Mouse (Mus musculus) CH12.LX (cell line): Measurements from ENCODE around the gene Ofcc1. TPM values are rescaled to one million over a fixed set of nuclear protein-coding genes. Genes with fewer than 3 reads are reported as not detected.

Source experiments
- DNase-seq: peaks from one replicate; pipeline ENCODE4 v3.0.0-alpha.2; 2013; ENCODE audit errors: extremely low read depth
- H3K27ac ChIP-seq: 2 replicates; pipeline ENCODE4 v1.5.1; 2012; ENCODE audit warnings: low read depth, mild to moderate bottlenecking, control low read depth, moderate library complexity; ENCODE audit not compliant: insufficient read depth
- H3K27me3 ChIP-seq: replicated peaks from 2 replicates; pipeline ENCODE3; 2012; ENCODE audit warnings: inconsistent platforms
- H3K36me3 ChIP-seq, 2 experiments: replicated peaks in 1 of 2; 2 replicates each; pipeline versions ENCODE3 to v1.6.1; 2012; ENCODE audit warnings: inconsistent platforms in 1 of 2, low read length in 1 of 2, mild to moderate bottlenecking in 1 of 2, mixed read lengths in 1 of 2, moderate library complexity in 1 of 2; ENCODE audit not compliant: control insufficient read depth in 1 of 2, insufficient read depth in 1 of 2
- H3K4me1 ChIP-seq, 2 experiments: 2 replicates each; pipeline ENCODE4 v1.6.1; 2012; ENCODE audit warnings: inconsistent platforms in 1 of 2, moderate library complexity in 1 of 2; ENCODE audit not compliant: insufficient read depth in 2 of 2, control insufficient read depth in 1 of 2
- H3K4me2 ChIP-seq: 2 replicates; pipeline ENCODE4 v1.6.1; 2012; ENCODE audit warnings: low read depth, mild to moderate bottlenecking, control low read depth; ENCODE audit not compliant: poor library complexity, insufficient read depth, severe bottlenecking
- H3K4me3 ChIP-seq, 3 experiments: fragments of 150-350 bp in 1 of 3; sonication (generic) in 1 of 3; replicated peaks in 1 of 3; 2 replicates each; pipeline versions ENCODE3 to v1.5.1; 2011 to 2012; ENCODE audit warnings: low read depth in 2 of 3, low read length in 2 of 3, mild to moderate bottlenecking in 2 of 3, moderate library complexity in 2 of 3, control low read depth in 1 of 3, improper control_type of control experiment in 1 of 3, inconsistent platforms in 1 of 3, mixed read lengths in 1 of 3; ENCODE audit not compliant: poor library complexity in 1 of 3
- H3K79me2 ChIP-seq: replicated peaks from 2 replicates; pipeline ENCODE4 v1.6.1; 2012; ENCODE audit warnings: mild to moderate bottlenecking, moderate library complexity; ENCODE audit not compliant: control insufficient read depth, poor library complexity, insufficient read depth, severe bottlenecking; ENCODE audit errors: extremely low read depth
- H3K9ac ChIP-seq: 2 replicates; pipeline ENCODE4 v1.6.1; 2012; ENCODE audit warnings: low read depth, mild to moderate bottlenecking, control low read depth, moderate library complexity; ENCODE audit not compliant: insufficient read depth
- H3K9me3 ChIP-seq: replicated peaks from 2 replicates; pipeline ENCODE3; 2012; ENCODE audit warnings: low read length, inconsistent platforms, mixed read lengths
- BHLHE40 ChIP-seq: IDR thresholded peaks from 2 replicates; pipeline ENCODE4 v1.6.1; 2011; ENCODE audit warnings: mild to moderate bottlenecking, low read depth, low read length, improper control_type of control experiment
- CHD2 ChIP-seq: IDR thresholded peaks from 2 replicates; pipeline ENCODE4 v1.6.1; 2011; ENCODE audit warnings: low read length, improper control_type of control experiment
- E2F4 ChIP-seq: IDR thresholded peaks from 2 replicates; pipeline ENCODE4 v1.6.1; 2011; ENCODE audit warnings: low read depth, low read length, improper control_type of control experiment; ENCODE audit not compliant: insufficient replicate concordance
- EP300 ChIP-seq: IDR thresholded peaks from 2 replicates; pipeline ENCODE4 v1.6.1; 2011; ENCODE audit warnings: low read length, improper control_type of control experiment
- JUN ChIP-seq: IDR thresholded peaks from 2 replicates; pipeline ENCODE4 v1.6.1; 2011; ENCODE audit warnings: low read depth, mild to moderate bottlenecking, low read length, improper control_type of control experiment, moderate library complexity; ENCODE audit not compliant: insufficient read depth
- MYC ChIP-seq: IDR thresholded peaks from 2 replicates; pipeline ENCODE4 v1.6.1; 2011; ENCODE audit warnings: low read depth, mild to moderate bottlenecking, improper control_type of control experiment, low read length
- NELFE ChIP-seq: IDR thresholded peaks from 2 replicates; pipeline ENCODE4 v1.6.1; 2011; ENCODE audit warnings: low read depth, low read length, improper control_type of control experiment
- NRF1 ChIP-seq: IDR thresholded peaks from 2 replicates; pipeline ENCODE4 v1.6.1; 2014; ENCODE audit warnings: low read depth, mild to moderate bottlenecking, inconsistent platforms, low read length, improper control_type of control experiment, moderate library complexity
- POLR2A ChIP-seq: IDR thresholded peaks from 2 replicates; pipeline ENCODE4 v1.6.1; 2011; ENCODE audit warnings: low read depth, mild to moderate bottlenecking, improper control_type of control experiment, low read length
- POLR2AphosphoS2 ChIP-seq: IDR thresholded peaks from 2 replicates; pipeline ENCODE4 v1.6.1; 2011; ENCODE audit warnings: low read depth, low read length, improper control_type of control experiment
- RAD21 ChIP-seq: IDR thresholded peaks from 2 replicates; pipeline ENCODE4 v1.6.1; 2011; ENCODE audit warnings: low read depth, mild to moderate bottlenecking, low read length, improper control_type of control experiment, moderate library complexity
- SIN3A ChIP-seq: IDR thresholded peaks from 2 replicates; pipeline ENCODE4 v1.6.1; 2012; ENCODE audit warnings: low read length, improper control_type of control experiment, inconsistent platforms
- TBP ChIP-seq: conservative IDR thresholded peaks from 2 replicates; pipeline ENCODE4 v1.6.1; 2011; ENCODE audit warnings: low read depth, low read length, improper control_type of control experiment
- UBTF ChIP-seq: IDR thresholded peaks from 2 replicates; pipeline ENCODE4 v1.6.1; 2012; ENCODE audit warnings: low read depth, mild to moderate bottlenecking, inconsistent platforms, low read length, improper control_type of control experiment, moderate library complexity
- ZC3H11A ChIP-seq: IDR thresholded peaks from 2 replicates; pipeline ENCODE4 v1.6.1; 2012; ENCODE audit warnings: low read depth, mild to moderate bottlenecking, inconsistent platforms, low read length, improper control_type of control experiment
- ZKSCAN1 ChIP-seq: IDR thresholded peaks from 2 replicates; pipeline ENCODE4 v1.6.1; 2012; ENCODE audit warnings: low read depth, inconsistent platforms, low read length, improper control_type of control experiment, borderline replicate concordance
- dilution Hi-C: fragments of 300-500 bp; cut with MboI; formaldehyde crosslinking; loops from 2 replicates; pipeline ENCODE4 v1.14.3; 2020; ENCODE audit warnings: low sequenced_read_pairs; ENCODE audit not compliant: extremely low pct_unique_long_range_greater_than_20kb, extremely low pct_ligation_motif_present
- in situ Hi-C: fragments of 300-500 bp; cut with MboI; formaldehyde crosslinking; loops from 3 replicates; pipeline ENCODE4 v1.14.3; 2019; ENCODE audit warnings: low sequenced_read_pairs, low pct_ligation_motif_present, low pct_unique_long_range_greater_than_20kb, mixed read lengths
- polyA plus RNA-seq: library from polyadenylated mRNA; unstranded; fragments of >175 nt; gene quantifications from 2 replicates; pipeline ENCODE4 v1.2.1, GENCODE M21; 2012; ENCODE audit warnings: low read depth; ENCODE audit not compliant: insufficient read length
- total RNA-seq, 2 experiments: library from RNA; depleted of rRNA; stranded (reverse); fragments of 300-350 nt in 1 of 2; fragments of >200 nt in 1 of 2; gene quantifications; 2 replicates each; pipeline ENCODE4 v1.2.3; 2012 to 2014

Ofcc1 gene
- total and polyA plus RNA-seq, 3 experiments, result not detected

DNA sequence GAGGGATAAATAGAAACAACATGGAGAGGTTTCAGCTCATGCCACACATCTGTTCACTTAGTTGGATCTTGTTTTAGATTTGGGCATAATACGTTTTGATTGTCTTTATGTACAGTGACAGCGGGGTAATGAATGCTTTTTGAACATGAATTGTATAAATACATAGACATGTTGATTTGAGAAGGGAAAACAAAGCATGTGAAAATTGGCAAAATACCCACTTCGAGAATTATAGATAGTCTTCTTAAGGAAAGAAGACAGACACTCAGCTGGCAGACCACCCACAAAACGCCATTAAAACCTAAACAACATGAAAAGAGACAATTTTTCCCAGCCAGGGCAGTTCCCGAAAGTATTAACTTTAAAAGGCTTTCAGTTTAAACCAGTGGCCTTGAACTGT is 37.9 kb downstream of the Ofcc1 start:
- DNase-seq, result no peak
- Histone ChIP-seq H3K27ac (no peak overlapping the region), H3K4me2 (no peak overlapping the region), H3K27me3 (no peaks in the 10 kb centered on the region), H3K9me3 (no peaks in the 10 kb centered on the region), H3K36me3 (no peaks in the 10 kb centered on the region), H3K4me3 (no peak overlapping the region), H3K9ac (no peak overlapping the region), H3K79me2 (no peaks in the 10 kb centered on the region), H3K4me1 (peaks cover 0 to 14% of the 10 kb centered on the region in 2 experiments; a peak in 2 of 4 replicates)
- in situ Hi-C loops, result no loop called here
- TF ChIP-seq ZKSCAN1 (no peak), BHLHE40 (no peak), JUN (no peak), E2F4 (no peak), NRF1 (no peak), SIN3A (no peak)
- dilution Hi-C loops, result no loop called here

DNA sequence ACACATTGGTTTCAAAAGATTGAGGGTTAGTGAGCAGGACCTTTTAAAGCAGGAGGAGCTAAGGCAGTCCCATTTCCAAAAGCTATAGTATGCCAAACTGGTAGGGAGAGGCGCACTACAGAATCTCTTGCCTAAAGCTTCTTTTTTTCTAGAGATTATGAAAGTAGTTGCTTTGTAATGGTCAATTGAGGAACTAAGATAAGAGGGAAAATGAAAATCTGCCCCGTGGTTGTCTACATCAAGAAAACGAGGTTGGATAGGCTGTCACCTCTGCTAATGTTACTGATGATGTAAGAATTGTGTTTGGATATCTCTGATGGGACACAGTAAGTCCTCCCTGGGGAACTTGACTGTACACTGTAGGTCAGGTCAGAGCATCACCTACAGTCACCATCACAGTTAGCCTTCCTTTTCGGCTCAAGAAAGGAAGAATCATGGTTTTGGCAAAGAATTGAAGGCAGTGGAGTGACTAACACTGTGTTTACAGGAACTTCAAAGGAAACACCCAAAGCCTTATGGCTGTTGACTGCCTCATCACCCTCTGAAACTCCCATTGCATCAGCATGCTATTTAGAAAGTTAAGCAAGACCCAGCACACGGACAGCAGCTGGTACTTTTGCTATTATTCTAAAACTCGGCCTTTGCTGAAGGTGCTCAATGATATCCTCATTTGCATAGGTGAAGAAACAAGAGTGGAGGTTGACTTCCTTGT is 40.3 kb downstream of the Ofcc1 start:
- H3K4me3 ChIP-seq, result no peak overlapping the region
- in situ Hi-C loops, result no loop called here
- dilution Hi-C loops, result no loop called here

DNA sequence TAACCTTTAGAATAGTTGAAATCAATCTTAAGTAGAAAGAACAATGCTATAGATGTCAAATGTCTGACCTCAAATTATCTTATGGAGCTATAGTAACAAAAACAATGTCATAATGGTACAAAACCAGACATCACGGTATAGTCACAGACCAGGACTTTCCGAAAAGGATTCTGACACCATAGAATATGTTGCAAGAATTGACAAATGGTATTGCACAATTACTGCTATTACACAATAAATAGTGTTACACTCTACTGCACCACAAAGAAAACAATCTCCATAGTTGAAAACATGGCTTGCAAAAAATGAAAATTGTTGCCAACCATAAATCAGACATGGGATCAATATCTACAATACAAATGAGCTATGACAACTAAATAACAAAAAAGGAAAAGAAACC is 43.5 kb downstream of the Ofcc1 start:
- no peak for TF ChIP-seq EP300
- H3K4me1 ChIP-seq, result peaks cover 0 to 14% of the 10 kb centered on the region in 2 experiments; a peak in 2 of 4 replicates
- dilution Hi-C loops, result no loop called here
- no peak overlapping the region for H3K4me3 ChIP-seq
- DNase-seq, result no peak
- H3K27ac ChIP-seq, result no peak overlapping the region
- H3K79me2 ChIP-seq, result no peaks in the 10 kb centered on the region
- H3K4me2 ChIP-seq, result no peak overlapping the region
- H3K9me3 ChIP-seq, result no peaks in the 10 kb centered on the region
- H3K27me3 ChIP-seq, result no peaks in the 10 kb centered on the region
- in situ Hi-C loops, result no loop called here
- H3K36me3 ChIP-seq, result no peaks in the 10 kb centered on the region
- no peak overlapping the region for H3K9ac ChIP-seq

More for the DNA sequence above, 40.3 kb downstream of the Ofcc1 start:
- Histone ChIP-seq H3K27me3 (no peaks in the 10 kb centered on the region), H3K4me2 (no peak overlapping the region), H3K4me1 (peaks cover 0 to 14% of the 10 kb centered on the region in 2 experiments; a peak in 2 of 4 replicates), H3K36me3 (no peaks in the 10 kb centered on the region), H3K79me2 (no peaks in the 10 kb centered on the region), H3K9me3 (no peaks in the 10 kb centered on the region), H3K9ac (no peak overlapping the region), H3K27ac (no peak overlapping the region)
- peak; percentile 5 for DNase-seq
- no peak for TF ChIP-seq POLR2A
- no peak for TF ChIP-seq TBP
- no peak for TF ChIP-seq JUN
- TF ChIP-seq MYC, result no peak
- TF ChIP-seq CHD2, result no peak
- TF ChIP-seq UBTF, result no peak
- no peak for TF ChIP-seq RAD21
- no peak for TF ChIP-seq ZKSCAN1
- TF ChIP-seq NELFE, result no peak
- TF ChIP-seq ZC3H11A, result no peak
- TF ChIP-seq POLR2AphosphoS2, result no peak
